Mouse (Mus musculus) hindbrain, embryonic 11.5 days (tissue): ENCODE results near the gene Uqcr10. TPM values are rescaled to one million over a fixed set of nuclear protein-coding genes. Genes with fewer than 3 reads are reported as not detected.

ENCODE experiments used
- ATAC-seq: fragments of 200-750 bp; cut with Nextera tagmentation; 2 replicates; pipeline ENCODE4 v1.8.0; 2017; ENCODE audit warnings: mild to moderate bottlenecking, moderate TSS enrichment, moderate library complexity; ENCODE audit not compliant: low FRiP score
- DNase-seq: peaks from one replicate; pipeline ENCODE4 v3.0.0-alpha.2; 2015; ENCODE audit warnings: low spot score
- H3K27ac ChIP-seq: fragments of 300-500 bp; sonication (generic); 2 replicates; pipeline ENCODE4 v1.5.1; 2014; ENCODE audit warnings: mild to moderate bottlenecking, low read depth, low read length
- H3K27me3 ChIP-seq: fragments of 300-500 bp; sonication (generic); 2 replicates; pipeline ENCODE4 v1.6.1; 2014; ENCODE audit warnings: mild to moderate bottlenecking, low read length, moderate library complexity, mixed read lengths; ENCODE audit not compliant: control insufficient read depth, insufficient read depth
- H3K36me3 ChIP-seq: fragments of 300-500 bp; sonication (generic); 2 replicates; pipeline ENCODE4 v1.6.1; 2014; ENCODE audit warnings: mild to moderate bottlenecking, low read length, moderate library complexity, mixed read lengths; ENCODE audit not compliant: control insufficient read depth, insufficient read depth
- H3K4me1 ChIP-seq: fragments of 300-500 bp; sonication (generic); replicated peaks from 2 replicates; pipeline ENCODE4 v1.6.1; 2014; ENCODE audit warnings: low read length, mixed read lengths; ENCODE audit not compliant: control insufficient read depth, insufficient read depth
- H3K4me2 ChIP-seq: fragments of 300-500 bp; sonication (generic); replicated peaks from 2 replicates; pipeline ENCODE4 v1.6.1; 2014; ENCODE audit warnings: mild to moderate bottlenecking, low read depth, low read length
- H3K4me3 ChIP-seq: fragments of 300-500 bp; sonication (generic); 2 replicates; pipeline ENCODE4 v1.5.1; 2014; ENCODE audit warnings: low read depth, low read length
- H3K9ac ChIP-seq: fragments of 300-500 bp; sonication (generic); 2 replicates; pipeline ENCODE4 v1.6.1; 2014; ENCODE audit warnings: low read depth, low read length
- H3K9me3 ChIP-seq: fragments of 300-500 bp; sonication (generic); 2 replicates; pipeline ENCODE4 v1.6.1; 2016; ENCODE audit warnings: low read length; ENCODE audit not compliant: control insufficient read depth
- WGBS: fragments of 180-500 bp; shearing (Covaris S2); extraction: QIAGEN DNeasy Blood & Tissue Kit; methylation state at CpG from one replicate; pipeline ENCODE4 v1.1.7; 2014; 5-methylcytosine and 5-hydroxymethylcytosine counted together
- polyA plus RNA-seq: library from polyadenylated mRNA; unstranded; fragments of >200 nt; fragmentation: Nextera tagmentation; extraction: Ambion mirVana; gene quantifications from 2 replicates; pipeline ENCODE4 v1.2.1, GENCODE M21; 2014

The Uqcr10 gene
- polyA plus RNA-seq = 533 and 550 TPM in 2 replicates

GRCm38 (mm10) chr11:4704072-4704964 is at the start of gene Uqcr10, which contains the start of gene Zmat5:
Gene Uqcr10, minus strand, starts transcription at chr11:4704342.
Gene Zmat5, plus strand, starts transcription at chr11:4704678.
- DNase-seq (peak; percentile 94), ATAC-seq (peak; percentile 98)
- Histone ChIP-seq H3K4me1 (0 out of 2 replicates have a peak, but pooled peaks cover 4% of the 10 kb centered on the region), H3K4me2 (peak within 1 kb of the TSS; percentile 81), H3K4me3 (peak within 1 kb of the TSS; percentile 77), H3K9ac (peak within 1 kb of the TSS; percentile 82), H3K27me3 (no peaks in the 10 kb centered on the region), H3K9me3 (no peaks in the 10 kb centered on the region), H3K36me3 (0 out of 2 replicates have a peak, but pooled peaks cover 2% of the 10 kb centered on the region), H3K27ac (no peak within 1 kb of the TSS)
- under 1% methylated on average over 47 of the region's 47 CpGs for WGBS

- ATAC-seq (no peak), DNase-seq (no peak)
- Histone ChIP-seq H3K9me3 (no peaks in the 10 kb centered on the region), H3K27ac (no peak overlapping the region), H3K36me3 (no peaks in the 10 kb centered on the region), H3K27me3 (peaks cover 21% of the 10 kb centered on the region), H3K4me2 (no peak overlapping the region), H3K4me1 (no peaks in the 10 kb centered on the region), H3K9ac (no peak overlapping the region), H3K4me3 (no peak overlapping the region)
- WGBS = 56% methylated on average over 10 of the region's 10 CpGs
These were observed 48.7 kb upstream of the Uqcr10 start for GRCm38 (mm10) chr11:4752836-4753235.

- ATAC-seq (no peak), DNase-seq (peak; percentile 71)
- no peak overlapping the region for H3K9ac ChIP-seq
- no peaks in the 10 kb centered on the region for H3K9me3 ChIP-seq
- H3K4me3 ChIP-seq = no peak overlapping the region
- WGBS = 9% methylated on average over 9 of the region's 9 CpGs
- no peak overlapping the region for H3K27ac ChIP-seq
- no peak overlapping the region for H3K4me2 ChIP-seq
- H3K4me1 ChIP-seq = peaks cover 8% of the 10 kb centered on the region
- H3K36me3 ChIP-seq = no peaks in the 10 kb centered on the region
- peaks cover 46% of the 10 kb centered on the region for H3K27me3 ChIP-seq
These were observed 46.1 kb upstream of the Uqcr10 start for GRCm38 (mm10) chr11:4750263-4750662.

- ATAC-seq = no peak
- no peaks in the 10 kb centered on the region for H3K9me3 ChIP-seq
- WGBS = 3% methylated on average over 11 of the region's 12 CpGs
- H3K9ac ChIP-seq = peak overlapping the region; percentile 61; the same call in 1 of the 2 replicates
- peak overlapping the region; percentile 58 for H3K4me3 ChIP-seq
- no peak overlapping the region for H3K27ac ChIP-seq
- DNase-seq = peak; percentile 44
- peaks cover 65% of the 10 kb centered on the region for H3K27me3 ChIP-seq
- peak overlapping the region; percentile 100 for H3K4me2 ChIP-seq
- peaks cover 8% of the 10 kb centered on the region for H3K4me1 ChIP-seq
- H3K36me3 ChIP-seq = no peaks in the 10 kb centered on the region
These were observed 43.1 kb upstream of the Uqcr10 start for GRCm38 (mm10) chr11:4747285-4747684.

GRCm38 (mm10) chr11:4746733-4747132 is 42.6 kb upstream of the Uqcr10 start, which contains the start of gene Cabp7:
Gene Cabp7, minus strand, starts transcription at chr11:4746778.
- Histone ChIP-seq H3K36me3 (no peaks in the 10 kb centered on the region), H3K4me2 (peak within 1 kb of the TSS; percentile 100), H3K4me1 (peaks cover 8% of the 10 kb centered on the region), H3K9ac (peak within 1 kb of the TSS; percentile 61), H3K9me3 (no peaks in the 10 kb centered on the region), H3K27ac (no peak within 1 kb of the TSS), H3K27me3 (peaks cover 65% of the 10 kb centered on the region), H3K4me3 (peak within 1 kb of the TSS; percentile 58)
- DNase-seq = peak; percentile 40
- no peak for ATAC-seq
- WGBS = 1% methylated on average over 34 of the region's 73 CpGs

- under 1% methylated on average over 35 of the region's 39 CpGs for WGBS
- no peak overlapping the region for H3K27ac ChIP-seq
- DNase-seq (peak; percentile 67), ATAC-seq (peak; percentile 25; the same call in 1 of the 2 replicates)
- H3K4me2 ChIP-seq = peak overlapping the region; percentile 100
- H3K9me3 ChIP-seq = no peaks in the 10 kb centered on the region
- H3K4me1 ChIP-seq = peaks cover 8% of the 10 kb centered on the region
- peak overlapping the region; percentile 58 for H3K4me3 ChIP-seq
- peaks cover 65% of the 10 kb centered on the region for H3K27me3 ChIP-seq
- H3K9ac ChIP-seq = peak overlapping the region; percentile 61
- H3K36me3 ChIP-seq = no peaks in the 10 kb centered on the region
These were observed 41.8 kb upstream of the Uqcr10 start for GRCm38 (mm10) chr11:4745969-4746368.

GRCm38 (mm10) chr11:4744691-4745090 is 40.5 kb upstream of the Uqcr10 start:
- no peak overlapping the region for H3K9ac ChIP-seq
- H3K4me1 ChIP-seq = peaks cover 8% of the 10 kb centered on the region
- 68% methylated on average over 6 of the region's 6 CpGs for WGBS
- no peak overlapping the region for H3K27ac ChIP-seq
- peaks cover 61% of the 10 kb centered on the region for H3K27me3 ChIP-seq
- H3K4me3 ChIP-seq = no peak overlapping the region
- no peaks in the 10 kb centered on the region for H3K36me3 ChIP-seq
- no peak for DNase-seq
- H3K9me3 ChIP-seq = no peaks in the 10 kb centered on the region
- no peak overlapping the region for H3K4me2 ChIP-seq
- no peak for ATAC-seq

GRCm38 (mm10) chr11:4740785-4741184 is 36.6 kb upstream of the Uqcr10 start:
- 62% methylated on average over 5 of the region's 5 CpGs for whole genome bisulfite sequencing
- no peaks in the 10 kb centered on the region for H3K4me1 ChIP-seq
- no peak for DNase-seq
- H3K27me3 ChIP-seq = peaks cover 24% of the 10 kb centered on the region
- no peak overlapping the region for H3K27ac ChIP-seq
- no peak overlapping the region for H3K9ac ChIP-seq
- no peak for ATAC-seq
- H3K4me2 ChIP-seq = no peak overlapping the region
- H3K4me3 ChIP-seq = no peak overlapping the region
- H3K36me3 ChIP-seq = no peaks in the 10 kb centered on the region; the same call in 1 of the 2 replicates
- H3K9me3 ChIP-seq = no peaks in the 10 kb centered on the region
